Mouse (Mus musculus): ENCODE results near the gene Rae1. TPM values are rescaled to one million over a fixed set of nuclear protein-coding genes. Genes with fewer than 3 reads are reported as not detected.

Rae1 gene
- polyA plus RNA-seq, 1 experiment from 2014 or later: 68.6 TPM

GRCm38 (mm10) chr2:173000921-173001320 lies 1.0 kb downstream of the Rae1 start:
- Histone ChIP-seq H3K9ac (replicated peaks; ENCODE audit: low read depth) (peak overlapping the region; percentile 75), H3K4me1 (ENCODE audit: insufficient read depth, low read depth, low read length) (0 out of 2 replicates have a peak, but pooled peaks cover 4% of the 10 kb centered on the region), H3K36me3 (ENCODE audit: insufficient read depth, low read length) (peaks cover 14% of the 10 kb centered on the region; the same call in 1 of the 2 replicates), H3K4me2 (replicated peaks; ENCODE audit: low read depth, low read length) (peak overlapping the region; percentile 81), H3K9me3 (ENCODE audit: low read length) (no peaks in the 10 kb centered on the region), H3K27me3 (replicated peaks; ENCODE audit: insufficient read depth, low read length) (no peaks in the 10 kb centered on the region), H3K4me3 (ENCODE audit: low read depth, low read length) (peak overlapping the region; percentile 80), H3K27ac (ENCODE audit: low read length) (peak overlapping the region; percentile 87; the same call in 1 of the 2 replicates)
- DNase-seq (ENCODE audit: low spot score) (no peak), ATAC-seq (no peak)
- TF ChIP-seq CTCF (IDR thresholded peaks at IDR 0.05) (no peak), EP300 (IDR thresholded peaks at IDR 0.05) (no peak)
- 11% methylated on average over 8 of the region's 8 CpGs for WGBS

DNA sequence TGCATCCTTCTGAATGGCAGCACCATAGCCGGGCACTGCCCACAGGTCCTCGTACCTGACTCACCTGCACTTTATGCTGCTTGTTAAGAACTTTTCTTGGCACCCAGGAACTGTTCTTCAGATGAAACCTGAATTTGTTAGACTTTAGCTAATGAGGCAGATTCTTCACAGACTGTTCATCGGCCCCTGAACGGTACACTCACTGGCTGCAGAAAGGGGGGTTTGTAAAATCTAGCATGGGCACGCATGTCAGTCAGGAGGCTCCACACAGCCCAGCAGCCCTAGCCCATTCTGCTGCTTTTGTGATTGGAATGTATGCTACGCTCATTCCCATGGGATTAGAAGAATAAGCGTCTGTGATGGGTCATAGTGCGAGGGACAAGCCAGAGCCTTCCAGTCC lies 3.8 kb downstream of the Rae1 start:
- H3K9me3 ChIP-seq (ENCODE audit: low read length): no peaks in the 10 kb centered on the region
- TF ChIP-seq CTCF (IDR thresholded peaks at IDR 0.05): no peak
- no peak for TF ChIP-seq EP300 (IDR thresholded peaks at IDR 0.05)
- ATAC-seq (no peak), DNase-seq (ENCODE audit: low spot score) (no peak)
- WGBS: 89% methylated on average over 8 of the region's 8 CpGs
- H3K36me3 ChIP-seq (ENCODE audit: insufficient read depth, low read length): peaks cover 36% of the 10 kb centered on the region
- H3K27me3 ChIP-seq (replicated peaks; ENCODE audit: insufficient read depth, low read length): no peaks in the 10 kb centered on the region
- no peak overlapping the region for H3K9ac ChIP-seq (replicated peaks; ENCODE audit: low read depth)
- H3K4me2 ChIP-seq (replicated peaks; ENCODE audit: low read depth, low read length): no peak overlapping the region
- no peak overlapping the region for H3K4me3 ChIP-seq (ENCODE audit: low read depth, low read length)
- H3K4me1 ChIP-seq (ENCODE audit: insufficient read depth, low read depth, low read length): 0 out of 2 replicates have a peak, but pooled peaks cover 4% of the 10 kb centered on the region
- H3K27ac ChIP-seq (ENCODE audit: low read length): no peak overlapping the region

- no peak for TF ChIP-seq CTCF (IDR thresholded peaks at IDR 0.05)
- no peak for TF ChIP-seq EP300 (IDR thresholded peaks at IDR 0.05)
- DNase-seq (ENCODE audit: low spot score) (no peak), ATAC-seq (no peak)
- Histone ChIP-seq H3K4me3 (ENCODE audit: low read depth, low read length) (no peak overlapping the region), H3K9me3 (ENCODE audit: low read length) (no peaks in the 10 kb centered on the region), H3K9ac (replicated peaks; ENCODE audit: low read depth) (no peak overlapping the region), H3K4me2 (replicated peaks; ENCODE audit: low read depth, low read length) (no peak overlapping the region), H3K36me3 (ENCODE audit: insufficient read depth, low read length) (peaks cover 67% of the 10 kb centered on the region), H3K27me3 (replicated peaks; ENCODE audit: insufficient read depth, low read length) (no peaks in the 10 kb centered on the region), H3K4me1 (ENCODE audit: insufficient read depth, low read depth, low read length) (no peaks in the 10 kb centered on the region), H3K27ac (ENCODE audit: low read length) (no peak overlapping the region)
- 68% methylated on average over 3 of the region's 3 CpGs for WGBS
Measured at GRCm38 (mm10) chr2:173010220-173010717, 10.4 kb downstream of the Rae1 start.

DNA sequence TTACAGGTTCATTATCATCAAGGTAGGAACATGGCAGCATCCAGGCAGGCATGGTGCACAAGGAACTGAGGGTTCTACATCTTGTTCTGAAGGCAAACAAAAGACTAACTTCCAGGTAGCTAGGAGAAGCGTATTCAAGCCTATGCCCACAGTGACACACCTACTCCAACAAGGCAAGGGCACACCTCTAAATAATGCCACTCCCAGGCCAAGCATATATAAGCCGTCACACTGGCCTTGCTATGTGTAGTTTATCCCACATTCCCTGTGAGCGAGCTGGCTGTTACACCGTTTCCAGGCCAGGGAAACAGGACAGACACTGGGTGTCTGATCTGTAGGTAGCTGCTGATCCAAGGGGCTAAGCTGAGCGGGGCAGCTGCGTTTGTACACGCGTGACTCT lies 11.5 kb downstream of the Rae1 start:
- no peaks in the 10 kb centered on the region for H3K9me3 ChIP-seq (ENCODE audit: low read length)
- H3K36me3 ChIP-seq (ENCODE audit: insufficient read depth, low read length): peaks cover 63% of the 10 kb centered on the region
- no peak overlapping the region for H3K4me3 ChIP-seq (ENCODE audit: low read depth, low read length)
- DNase-seq (ENCODE audit: low spot score): no peak
- no peak for ATAC-seq
- TF ChIP-seq CTCF (IDR thresholded peaks at IDR 0.05) (no peak), EP300 (IDR thresholded peaks at IDR 0.05) (no peak)
- no peak overlapping the region for H3K27ac ChIP-seq (ENCODE audit: low read length)
- H3K9ac ChIP-seq (replicated peaks; ENCODE audit: low read depth): no peak overlapping the region
- H3K27me3 ChIP-seq (replicated peaks; ENCODE audit: insufficient read depth, low read length): no peaks in the 10 kb centered on the region
- 92% methylated on average over 8 of the region's 8 CpGs for WGBS
- no peaks in the 10 kb centered on the region for H3K4me1 ChIP-seq (ENCODE audit: insufficient read depth, low read depth, low read length)
- no peak overlapping the region for H3K4me2 ChIP-seq (replicated peaks; ENCODE audit: low read depth, low read length)

- DNase-seq (ENCODE audit: low spot score): no peak
- peaks cover 5% of the 10 kb centered on the region; the same call in 1 of the 2 replicates for H3K4me1 ChIP-seq (ENCODE audit: insufficient read depth, low read depth, low read length)
- H3K4me2 ChIP-seq (replicated peaks; ENCODE audit: low read depth, low read length): no peak overlapping the region
- H3K36me3 ChIP-seq (ENCODE audit: insufficient read depth, low read length): peaks cover 33% of the 10 kb centered on the region
- 62% methylated on average over 7 of the region's 7 CpGs for WGBS
- H3K27me3 ChIP-seq (replicated peaks; ENCODE audit: insufficient read depth, low read length): no peaks in the 10 kb centered on the region
- no peak for ATAC-seq
- no peak overlapping the region for H3K27ac ChIP-seq (ENCODE audit: low read length)
- no peak for TF ChIP-seq CTCF (IDR thresholded peaks at IDR 0.05)
- no peak for TF ChIP-seq EP300 (IDR thresholded peaks at IDR 0.05)
- no peaks in the 10 kb centered on the region for H3K9me3 ChIP-seq (ENCODE audit: low read length)
- no peak overlapping the region for H3K9ac ChIP-seq (replicated peaks; ENCODE audit: low read depth)
- no peak overlapping the region for H3K4me3 ChIP-seq (ENCODE audit: low read depth, low read length)
Measured at GRCm38 (mm10) chr2:173014741-173015287, 14.9 kb downstream of the Rae1 start.

DNA sequence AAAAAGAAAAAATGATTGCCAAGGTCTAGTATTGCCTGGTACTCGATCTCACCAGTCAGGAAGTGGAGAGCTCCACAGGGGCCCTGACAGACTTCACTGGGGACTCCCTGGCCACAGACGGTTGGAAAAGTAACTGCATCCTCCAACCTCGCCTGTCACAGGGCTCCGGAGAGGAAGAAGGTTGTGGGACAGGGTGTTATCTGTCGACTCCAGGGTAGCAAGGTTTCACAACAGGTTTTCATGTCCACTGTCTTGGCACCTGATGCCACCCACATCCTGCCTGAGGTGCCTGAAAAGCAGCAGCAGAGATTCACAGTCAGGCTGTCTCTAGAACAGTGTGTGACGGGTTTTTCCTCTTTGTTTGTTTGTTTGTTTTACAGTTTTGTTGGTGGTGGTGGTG lies 18.0 kb downstream of the Rae1 start:
- H3K4me2 ChIP-seq (replicated peaks; ENCODE audit: low read depth, low read length): no peak overlapping the region
- no peak overlapping the region for H3K27ac ChIP-seq (ENCODE audit: low read length)
- 34% methylated on average over 6 of the region's 6 CpGs for WGBS
- no peaks in the 10 kb centered on the region for H3K27me3 ChIP-seq (replicated peaks; ENCODE audit: insufficient read depth, low read length)
- H3K9me3 ChIP-seq (ENCODE audit: low read length): no peaks in the 10 kb centered on the region
- no peak for DNase-seq (ENCODE audit: low spot score)
- no peak for TF ChIP-seq CTCF (IDR thresholded peaks at IDR 0.05)
- TF ChIP-seq EP300 (IDR thresholded peaks at IDR 0.05): no peak
- no peak overlapping the region for H3K9ac ChIP-seq (replicated peaks; ENCODE audit: low read depth)
- peaks cover 17% of the 10 kb centered on the region; the same call in 1 of the 2 replicates for H3K4me1 ChIP-seq (ENCODE audit: insufficient read depth, low read depth, low read length)
- no peak overlapping the region for H3K4me3 ChIP-seq (ENCODE audit: low read depth, low read length)
- peaks cover 11% of the 10 kb centered on the region; the same call in 1 of the 2 replicates for H3K36me3 ChIP-seq (ENCODE audit: insufficient read depth, low read length)
- ATAC-seq: no peak
